Mouse (Mus musculus) megakaryocyte, embryonic 14.5 days (primary cell): ENCODE measurements around the gene Baz1b.

Source experiments
- FLI1 ChIP-seq: IDR thresholded peaks from 2 replicates; pipeline ENCODE4 v1.6.1; 2012; ENCODE audit warnings: low read length, inconsistent platforms, mixed read lengths
- GATA1 ChIP-seq: IDR thresholded peaks from 3 replicates; pipeline ENCODE4 v1.6.1; 2012; ENCODE audit warnings: mixed read lengths, low read length, inconsistent platforms, borderline replicate concordance

GRCm38 (mm10) chr5:135188214-135188554, 1.1 kb downstream of the Baz1b start:
- TF ChIP-seq FLI1 = no peak
- TF ChIP-seq GATA1 = no peak
